Mouse (Mus musculus) kidney, postnatal 4 days (tissue): ENCODE measurements around the gene Cfap74.
"Not testable (repeated sequence)": the region's sequence is repeated elsewhere in the genome, so short reads cannot be mapped to it uniquely, and the experiment has no call there.

Experiments used
- DNase-seq, 2 experiments: peaks; one replicate each; pipeline ENCODE4 v3.0.0; 2021; ENCODE audit warnings: mixed read lengths in 2 of 2

Gene Cfap74

GRCm38 (mm10) chr4:155412124-155412523, 3.1 kb downstream of the Cfap74 start:
- DNase-seq, result no peak

GRCm38 (mm10) chr4:155413641-155414335, 4.8 kb downstream of the Cfap74 start:
- no peak for DNase-seq

- DNase-seq, result no peak
Measured at GRCm38 (mm10) chr4:155414656-155415235, 5.8 kb downstream of the Cfap74 start.

- DNase-seq, result no peak
Measured at GRCm38 (mm10) chr4:155420137-155420536, 11.1 kb downstream of the Cfap74 start.

GRCm38 (mm10) chr4:155421412-155422370, 12.7 kb downstream of the Cfap74 start:
- not testable (repeated sequence) for DNase-seq

GRCm38 (mm10) chr4:155423988-155424387, 15.0 kb downstream of the Cfap74 start:
- no peak for DNase-seq

GRCm38 (mm10) chr4:155426272-155426671, 17.3 kb downstream of the Cfap74 start:
- no peak for DNase-seq

- no peak for DNase-seq
Measured at GRCm38 (mm10) chr4:155428442-155428841, 19.5 kb downstream of the Cfap74 start.

GRCm38 (mm10) chr4:155429202-155429601, 20.2 kb downstream of the Cfap74 start:
- no peak for DNase-seq

- DNase-seq, result no peak
Measured at GRCm38 (mm10) chr4:155432358-155432757, 23.4 kb downstream of the Cfap74 start.

- DNase-seq, result no peak
Measured at GRCm38 (mm10) chr4:155433993-155434392, 25.0 kb downstream of the Cfap74 start.

GRCm38 (mm10) chr4:155442808-155443207, 33.8 kb downstream of the Cfap74 start:
- DNase-seq, result no peak

GRCm38 (mm10) chr4:155451597-155451996, 42.6 kb downstream of the Cfap74 start:
- DNase-seq, result no peak

- no peak for DNase-seq
Measured at GRCm38 (mm10) chr4:155458575-155458974, 49.6 kb downstream of the Cfap74 start.

GRCm38 (mm10) chr4:155463050-155463449, 54.1 kb downstream of the Cfap74 start:
- DNase-seq, result peak in 1 of 2 experiments; percentile 32

- DNase-seq, result no peak
Measured at GRCm38 (mm10) chr4:155463611-155464010, 54.6 kb downstream of the Cfap74 start.

GRCm38 (mm10) chr4:155464061-155464460, 55.1 kb downstream of the Cfap74 start:
- no peak for DNase-seq

- no peak for DNase-seq
Measured at GRCm38 (mm10) chr4:155465607-155466006, 56.6 kb downstream of the Cfap74 start.

GRCm38 (mm10) chr4:155466080-155466479, 57.1 kb downstream of the Cfap74 start:
- DNase-seq, result no peak

- no peak for DNase-seq
Measured at GRCm38 (mm10) chr4:155467237-155468010, 58.4 kb downstream of the Cfap74 start.

GRCm38 (mm10) chr4:155468952-155469351, 60.0 kb downstream of the Cfap74 start, which contains the start of gene Tmem52:
Gene Tmem52 (plus strand): TSS chr4:155469114.
- DNase-seq, result peak; percentile 53 to 75

- DNase-seq, result peak in 1 of 2 experiments; percentile 39
Measured at GRCm38 (mm10) chr4:155469590-155470262, 60.7 kb downstream of the Cfap74 start.
